Mouse (Mus musculus) brown adipose tissue, adult 24 weeks (tissue): Measurements from ENCODE around the gene Gp1bb. TPM values are rescaled to one million over a fixed set of nuclear protein-coding genes. Genes with fewer than 3 reads are reported as not detected.

Experiments used
- H3K27ac ChIP-seq: fragments of 200-500 bp; replicated peaks from 2 replicates; pipeline ENCODE4 v1.5.1; 2012; ENCODE audit warnings: low read depth, mild to moderate bottlenecking, low read length
- H3K4me1 ChIP-seq: fragments of 200-500 bp; 2 replicates; pipeline ENCODE4 v1.6.1; 2012; ENCODE audit warnings: low read length, mixed read lengths; ENCODE audit not compliant: control insufficient read depth, insufficient read depth, insufficient read length
- H3K4me3 ChIP-seq: fragments of 200-500 bp; 2 replicates; pipeline ENCODE4 v1.5.1; 2012; ENCODE audit warnings: low read depth, mild to moderate bottlenecking, low read length, moderate library complexity; ENCODE audit not compliant: insufficient read depth
- polyA plus RNA-seq: library from polyadenylated mRNA; stranded (reverse); fragments of >200 nt; gene quantifications from 2 replicates; pipeline ENCODE4 v1.2.4, GENCODE M21; 2012; ENCODE audit not compliant: missing spikeins, insufficient read depth, insufficient read length

The Gp1bb gene
- polyA plus RNA-seq = 1.0 TPM in 1 of 2 replicates, not detected in the other

DNA sequence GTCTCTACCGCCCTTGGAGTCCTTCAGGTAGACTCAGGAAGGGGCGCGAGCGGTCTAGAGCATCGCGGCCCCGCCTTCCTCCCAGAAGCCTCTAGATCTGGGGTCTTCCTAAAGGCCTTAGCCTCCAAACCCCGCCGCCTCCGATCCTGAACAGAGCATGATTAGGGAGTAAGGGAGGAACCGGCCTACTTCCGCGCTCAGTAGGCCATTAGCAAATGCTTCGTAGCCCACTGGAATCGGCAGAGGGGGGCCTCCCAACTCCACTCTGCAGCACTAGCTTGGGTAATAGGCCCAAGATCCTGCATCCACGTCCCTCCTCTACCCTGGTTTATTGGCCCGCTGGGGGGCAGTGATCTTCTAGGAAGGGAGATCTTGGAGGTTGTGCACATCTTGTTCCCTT is at the start of gene Gp1bb:
Gene Gp1bb, minus strand, starts transcription at position 385 of the 400 bp plus-strand sequence.
- Histone ChIP-seq H3K4me1 (no peaks in the 10 kb centered on the region), H3K27ac (no peak within 1 kb of the TSS), H3K4me3 (peak within 1 kb of the TSS; percentile 16; the same call in 1 of the 2 replicates)

GRCm38 (mm10) chr16:18669914-18670313 is 47.7 kb upstream of the Gp1bb start:
- no peak overlapping the region for H3K4me3 ChIP-seq
- H3K27ac ChIP-seq = no peak overlapping the region
- H3K4me1 ChIP-seq = no peaks in the 10 kb centered on the region

DNA sequence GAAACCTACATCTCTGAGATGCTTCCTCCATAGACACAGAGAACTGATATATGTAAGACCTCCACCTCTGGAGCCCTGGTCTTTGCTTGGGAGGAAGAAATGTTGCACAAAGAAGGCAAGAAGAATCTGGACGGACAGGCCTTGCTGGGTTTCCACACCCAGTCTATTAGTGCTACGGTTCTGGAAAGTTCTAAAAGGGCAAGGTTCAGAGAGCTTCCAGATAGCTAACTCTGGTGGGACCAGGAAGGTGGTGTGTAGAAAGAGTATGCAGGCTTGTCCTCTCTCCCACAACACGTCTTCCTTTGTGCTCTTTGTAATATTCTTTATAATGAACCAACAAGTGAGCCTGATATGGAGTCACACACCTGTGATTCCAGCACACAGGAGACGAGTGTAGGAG is 36.4 kb upstream of the Gp1bb start:
- Histone ChIP-seq H3K4me3 (no peak overlapping the region), H3K27ac (no peak overlapping the region), H3K4me1 (no peaks in the 10 kb centered on the region)

GRCm38 (mm10) chr16:18655372-18656098 is 33.3 kb upstream of the Gp1bb start:
- Histone ChIP-seq H3K4me1 (no peaks in the 10 kb centered on the region), H3K4me3 (no peak overlapping the region), H3K27ac (no peak overlapping the region)

- Histone ChIP-seq H3K4me1 (no peaks in the 10 kb centered on the region), H3K4me3 (no peak overlapping the region)
Measured at GRCm38 (mm10) chr16:18653290-18654160, 31.3 kb upstream of the Gp1bb start.

GRCm38 (mm10) chr16:18649126-18649525 is 26.9 kb upstream of the Gp1bb start:
- no peak overlapping the region for H3K27ac ChIP-seq
- no peaks in the 10 kb centered on the region for H3K4me1 ChIP-seq
- no peak overlapping the region for H3K4me3 ChIP-seq

More at GRCm38 (mm10) chr16:18653290-18654160, 31.3 kb upstream of the Gp1bb start:
- H3K27ac ChIP-seq = no peak overlapping the region

- Histone ChIP-seq H3K27ac (no peak overlapping the region), H3K4me3 (no peak overlapping the region)
Measured at GRCm38 (mm10) chr16:18645329-18645728, 23.1 kb upstream of the Gp1bb start.

DNA sequence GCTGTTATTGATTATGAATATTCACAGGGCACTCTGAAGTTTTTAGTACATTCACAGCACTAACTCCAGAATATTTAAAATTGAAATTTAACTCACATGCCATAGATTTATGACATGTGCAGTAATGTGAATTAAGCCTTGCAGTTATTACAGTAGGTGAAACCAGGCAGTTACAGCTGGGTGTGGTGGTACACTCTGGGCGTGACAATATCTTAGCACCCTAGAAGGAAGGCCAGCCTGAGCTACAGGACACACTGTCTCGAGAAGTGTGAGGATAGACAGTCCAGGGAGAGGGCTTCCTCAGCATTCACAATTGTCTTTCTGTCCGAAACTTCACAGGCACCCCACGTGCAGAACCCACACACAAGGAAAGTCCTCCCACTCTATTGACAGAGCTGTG is 22.3 kb upstream of the Gp1bb start:
- Histone ChIP-seq H3K4me1 (no peaks in the 10 kb centered on the region), H3K4me3 (no peak overlapping the region), H3K27ac (no peak overlapping the region)

More at GRCm38 (mm10) chr16:18645329-18645728, 23.1 kb upstream of the Gp1bb start:
- H3K4me1 ChIP-seq = no peaks in the 10 kb centered on the region

- H3K4me3 ChIP-seq = no peak overlapping the region
- H3K27ac ChIP-seq = no peak overlapping the region
- H3K4me1 ChIP-seq = no peaks in the 10 kb centered on the region
Measured at GRCm38 (mm10) chr16:18643406-18643998, 21.3 kb upstream of the Gp1bb start.

- Histone ChIP-seq H3K4me3 (no peak overlapping the region), H3K27ac (no peak overlapping the region), H3K4me1 (no peaks in the 10 kb centered on the region)
Measured at GRCm38 (mm10) chr16:18642897-18643296, 20.7 kb upstream of the Gp1bb start.

- H3K4me1 ChIP-seq = no peaks in the 10 kb centered on the region
- no peak overlapping the region for H3K4me3 ChIP-seq
- no peak overlapping the region for H3K27ac ChIP-seq
Measured at GRCm38 (mm10) chr16:18642291-18642690, 20.1 kb upstream of the Gp1bb start.

- H3K4me3 ChIP-seq = no peak overlapping the region
- no peak overlapping the region for H3K27ac ChIP-seq
- no peaks in the 10 kb centered on the region for H3K4me1 ChIP-seq
Measured at GRCm38 (mm10) chr16:18639382-18639929, 17.3 kb upstream of the Gp1bb start.

GRCm38 (mm10) chr16:18638396-18638795 is 16.2 kb upstream of the Gp1bb start:
- no peak overlapping the region for H3K4me3 ChIP-seq
- no peak overlapping the region for H3K27ac ChIP-seq
- no peaks in the 10 kb centered on the region for H3K4me1 ChIP-seq

DNA sequence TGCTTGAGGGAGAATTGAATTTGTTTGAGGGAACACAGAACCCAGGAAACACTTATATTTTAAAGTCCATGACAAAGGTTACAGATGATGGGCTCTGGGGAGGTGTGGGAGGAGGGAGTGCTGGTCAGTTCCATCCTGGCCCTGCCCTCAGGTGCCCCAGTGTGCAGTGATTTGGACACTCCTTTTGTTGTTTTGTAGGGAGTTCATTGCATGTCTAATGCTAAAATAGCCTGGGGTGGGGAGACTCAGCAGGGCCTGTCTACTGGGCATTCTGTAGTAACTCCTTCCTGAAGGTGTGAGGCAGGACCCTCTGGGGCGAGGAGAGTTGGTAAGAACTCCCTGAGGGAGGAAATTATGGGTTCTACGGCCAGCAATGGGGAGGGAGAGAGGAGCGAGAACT is 14.6 kb upstream of the Gp1bb start:
- H3K4me1 ChIP-seq = no peaks in the 10 kb centered on the region
- no peak overlapping the region for H3K4me3 ChIP-seq
- H3K27ac ChIP-seq = no peak overlapping the region

- Histone ChIP-seq H3K4me1 (no peaks in the 10 kb centered on the region), H3K27ac (no peak overlapping the region), H3K4me3 (no peak overlapping the region)
Measured at GRCm38 (mm10) chr16:18636401-18636800, 14.2 kb upstream of the Gp1bb start.
